Mouse (Mus musculus): ENCODE results near the gene Cstf3.

DNA sequence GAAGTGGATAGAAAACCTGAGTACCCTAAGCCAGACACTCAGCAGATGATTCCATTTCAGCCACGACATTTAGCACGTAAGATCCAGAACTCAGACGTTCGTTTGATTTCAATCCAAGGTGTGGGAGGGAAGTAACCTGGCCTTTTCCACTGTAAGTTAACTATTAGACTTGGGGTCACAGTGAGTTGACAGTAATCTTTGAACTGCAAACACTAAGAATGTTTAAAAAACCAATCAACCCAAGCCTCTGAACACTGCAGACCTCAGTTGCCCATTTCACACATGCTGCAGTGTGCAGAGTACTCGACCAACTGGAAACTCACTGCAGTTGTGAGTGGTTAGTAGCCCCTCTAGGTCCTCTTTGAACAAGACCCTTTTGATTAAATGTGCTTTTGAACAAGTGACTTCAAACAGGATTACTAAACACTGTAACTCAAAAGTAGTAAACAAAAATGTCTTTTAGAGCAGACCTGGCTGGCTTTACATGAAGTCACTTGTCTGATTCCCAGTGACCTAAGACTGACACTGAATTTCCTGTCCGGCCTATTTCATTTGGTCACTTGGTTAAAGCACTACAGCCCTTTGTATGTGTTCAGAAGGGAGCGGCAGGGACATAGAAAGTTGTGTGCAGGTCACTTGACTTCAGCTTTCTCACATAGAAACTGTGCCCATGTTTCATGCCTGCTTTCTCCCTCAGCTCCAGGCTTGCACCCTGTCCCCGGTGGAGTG, 73.2 kb downstream of the Cstf3 start:
- TF ChIP-seq NRF1 (IDR thresholded peaks at IDR 0.05; ENCODE audit: low read depth, low read length) (no peak), EP300 (IDR thresholded peaks at IDR 0.05; ENCODE audit: low read length) (no peak), POLR2A (IDR thresholded peaks at IDR 0.05; ENCODE audit: low read depth, low read length) (no peak), ZKSCAN1 (IDR thresholded peaks at IDR 0.05; ENCODE audit: borderline replicate concordance, low read depth, low read length) (no peak), GABPA (IDR thresholded peaks at IDR 0.05; ENCODE audit: insufficient replicate concordance, low read depth, low read length) (no peak), RAD21 (IDR thresholded peaks at IDR 0.05; ENCODE audit: low read depth, low read length) (no peak)
